Mouse (Mus musculus) heart, postnatal 4 days (tissue): ENCODE measurements at regions not wholly inside any gene's neighbourhood (a gene's known extent, or its start where the extent isn't known, plus 50 kb on each side); places are given as distances from the start of the nearest gene placed in this dataset.

Source experiments
- DNase-seq: peaks from one replicate; pipeline ENCODE4 v3.0.0; 2021

DNA sequence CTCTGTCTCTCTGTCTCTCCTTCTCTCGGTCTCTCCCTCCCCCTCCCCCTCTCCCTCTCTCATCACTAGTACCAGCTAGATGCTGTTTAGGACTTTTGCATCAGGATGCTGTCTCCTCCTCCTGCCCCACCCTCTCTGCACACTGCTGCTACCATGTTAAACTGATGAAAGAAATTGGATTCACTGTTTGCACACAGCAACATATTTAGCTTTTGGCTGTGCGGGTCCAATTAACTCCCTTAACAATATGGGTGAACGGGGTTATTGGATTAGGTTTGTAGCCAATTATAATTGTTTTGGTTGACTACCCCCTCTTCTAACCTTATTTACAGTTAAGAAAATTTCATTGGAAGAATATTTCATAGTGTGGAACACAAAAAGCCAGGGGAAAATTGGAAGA lies 424.0 kb upstream of the Sorcs1 start:
- no peak for DNase-seq

DNA sequence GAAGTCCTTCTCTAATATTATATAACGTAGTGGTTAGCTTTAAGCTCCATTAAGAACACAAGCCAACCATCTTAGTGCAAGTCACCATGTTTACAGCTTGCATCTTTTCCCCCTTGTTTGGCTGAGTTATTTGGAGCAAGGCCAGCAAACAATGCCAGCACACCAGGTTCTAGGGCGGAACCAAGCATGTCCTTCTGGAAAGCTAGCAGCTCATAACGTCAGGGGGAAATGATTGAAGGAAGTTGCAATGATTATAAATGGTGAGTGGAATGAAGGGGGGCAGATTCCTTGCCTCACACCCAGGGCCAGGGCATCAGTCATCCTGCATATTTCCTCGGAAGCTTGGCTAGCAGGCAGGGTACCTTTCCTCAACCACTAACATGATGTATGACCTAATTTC lies 396.3 kb upstream of the Sorcs1 start:
- DNase-seq: no peak

DNA sequence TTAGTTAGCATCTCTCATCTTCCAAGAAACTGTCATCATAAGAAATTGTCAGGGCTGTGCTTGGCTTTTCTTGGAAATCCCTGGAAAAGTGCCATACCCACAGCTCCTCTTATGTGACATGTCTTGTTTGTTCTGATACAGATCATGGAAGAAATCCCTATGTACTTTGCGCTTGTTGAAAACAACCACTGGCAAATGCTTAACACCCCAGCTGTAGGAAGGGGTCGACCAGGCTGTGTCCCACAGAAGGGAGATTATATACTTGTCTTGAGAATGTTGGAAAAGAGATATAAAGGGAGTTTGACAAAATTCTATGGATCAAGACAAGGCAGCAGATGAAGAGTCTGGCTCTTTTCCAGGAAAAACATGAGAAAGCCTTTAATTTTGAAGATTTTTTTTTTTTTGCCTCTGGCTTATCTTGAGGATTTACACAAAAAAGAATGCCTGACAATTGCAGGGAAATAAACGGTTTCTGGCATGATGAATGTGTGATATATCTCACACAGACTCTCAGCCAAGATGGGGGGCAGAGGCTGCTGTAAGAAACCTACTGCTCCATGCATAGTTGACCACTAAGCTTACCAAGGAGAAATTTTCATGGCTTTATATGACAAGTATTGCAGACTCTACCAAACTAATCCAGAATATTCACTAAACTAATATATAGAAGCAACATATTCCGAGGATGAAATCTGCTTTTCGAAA lies 381.7 kb upstream of the Sorcs1 start:
- no peak for DNase-seq

DNA sequence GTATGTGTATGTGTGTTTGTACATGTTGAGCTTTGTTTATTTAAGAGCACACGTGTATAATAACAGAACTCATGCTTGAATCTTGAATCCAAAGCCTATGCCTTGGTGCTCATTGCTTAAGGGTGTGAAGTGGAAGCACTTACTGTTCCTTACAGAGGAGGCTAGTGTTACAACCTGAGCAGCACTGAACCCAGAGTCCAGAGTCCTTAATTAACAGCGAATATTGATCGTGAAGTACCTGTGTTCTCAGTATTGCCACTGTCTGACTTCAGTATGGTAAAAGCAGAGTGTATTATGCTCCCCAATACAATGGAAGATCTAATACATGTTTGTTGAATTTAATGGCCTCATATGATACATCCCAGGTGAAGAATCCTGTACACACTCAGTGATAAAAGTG lies 365.1 kb upstream of the Sorcs1 start:
- DNase-seq: no peak

DNA sequence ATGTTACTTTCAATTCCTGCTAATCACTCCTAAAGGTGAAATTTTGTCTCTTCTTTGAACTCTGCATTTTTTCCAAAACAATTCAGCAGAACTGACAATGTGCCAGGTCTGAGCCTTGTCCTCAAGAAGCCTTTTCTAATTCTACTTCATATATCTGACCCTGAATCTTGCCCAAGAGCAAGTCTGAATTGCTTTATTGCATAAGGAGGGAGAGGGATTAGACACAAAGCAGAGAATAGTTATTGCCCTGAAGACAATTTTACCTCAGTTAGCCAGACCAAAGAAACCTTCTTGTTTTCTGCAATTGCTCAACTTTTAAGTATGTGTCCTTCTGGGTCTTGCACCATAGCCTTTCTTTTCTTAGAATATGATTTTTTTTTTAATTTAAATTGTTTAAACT lies 316.0 kb upstream of the Sorcs1 start:
- no peak for DNase-seq

DNA sequence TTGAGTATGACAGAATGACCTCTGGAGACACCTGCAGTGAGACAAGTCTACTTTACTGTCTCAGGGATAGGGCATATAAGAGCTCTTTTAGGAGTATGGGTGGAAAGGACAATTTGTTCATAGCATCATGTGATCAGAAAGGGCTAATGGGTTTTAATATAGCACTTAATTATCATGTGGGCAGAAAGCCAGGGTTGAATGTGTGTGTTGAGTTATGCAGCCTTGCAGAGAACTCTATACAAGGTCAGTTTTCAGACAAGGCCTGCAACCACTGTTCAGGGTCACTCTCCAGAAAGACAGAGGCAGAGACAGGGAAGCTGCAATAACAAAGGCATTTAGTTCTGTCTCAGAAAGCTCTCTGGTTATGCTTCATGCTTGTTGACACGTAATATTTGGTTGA lies 292.6 kb upstream of the Sorcs1 start:
- no peak for DNase-seq

DNA sequence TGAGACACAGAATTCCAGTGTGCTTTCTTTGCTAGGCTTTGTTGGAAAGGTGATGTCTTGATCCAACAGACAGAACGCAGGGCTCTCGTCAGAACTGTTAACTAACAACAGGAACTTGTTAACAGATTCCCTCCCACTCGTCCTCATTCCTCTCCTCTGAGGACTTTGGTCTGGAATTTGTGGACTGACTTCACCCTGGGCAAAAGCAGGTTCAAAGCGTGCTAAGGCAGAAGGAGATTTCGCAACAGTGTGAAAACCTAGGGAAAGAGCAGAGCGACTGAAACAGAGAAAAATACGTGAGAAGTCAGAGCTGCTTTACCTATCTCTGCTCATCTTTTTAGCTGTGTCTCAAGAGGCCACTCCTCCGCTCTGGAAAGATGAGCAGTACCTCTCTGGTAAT lies 283.5 kb upstream of the Sorcs1 start:
- peak; percentile 4 for DNase-seq

DNA sequence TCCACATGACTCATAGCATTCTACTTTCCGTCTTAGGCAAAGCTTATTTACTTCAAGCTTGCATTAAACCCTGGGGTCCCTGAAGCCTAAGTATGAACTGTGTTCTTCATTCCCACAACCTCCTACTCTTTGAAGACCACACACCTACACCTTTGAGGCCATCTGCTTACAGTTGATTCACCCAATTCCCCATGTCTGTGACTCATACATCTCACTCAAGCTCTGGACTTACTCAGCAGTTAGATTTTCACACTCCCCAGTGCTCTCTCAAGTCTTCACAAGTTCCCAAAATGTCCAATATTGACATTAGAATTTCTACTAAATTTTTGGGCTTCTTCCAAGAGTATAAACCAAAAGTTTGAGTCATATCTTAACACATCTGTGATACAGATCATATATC lies 266.6 kb upstream of the Sorcs1 start:
- no peak for DNase-seq

DNA sequence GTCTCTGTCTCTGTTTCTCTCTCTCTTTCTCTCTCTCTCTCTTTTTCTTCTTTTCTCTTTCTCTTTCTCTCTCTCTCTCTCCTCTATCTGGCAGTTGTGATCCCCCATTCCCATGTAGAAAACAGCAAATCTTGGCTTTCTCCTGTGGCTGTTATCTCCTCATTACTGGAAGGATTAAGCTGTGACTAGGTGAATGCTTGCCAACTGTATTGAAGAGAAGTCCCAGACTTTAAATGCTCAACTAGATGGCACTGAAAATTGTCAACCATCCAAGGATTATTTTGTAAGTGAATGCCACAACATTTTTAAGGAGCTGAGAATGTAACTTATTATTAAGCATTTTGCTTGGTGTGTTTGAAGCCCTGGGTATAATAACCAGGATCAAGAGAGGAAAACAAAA lies 233.2 kb upstream of the Sorcs1 start:
- DNase-seq: no peak

DNA sequence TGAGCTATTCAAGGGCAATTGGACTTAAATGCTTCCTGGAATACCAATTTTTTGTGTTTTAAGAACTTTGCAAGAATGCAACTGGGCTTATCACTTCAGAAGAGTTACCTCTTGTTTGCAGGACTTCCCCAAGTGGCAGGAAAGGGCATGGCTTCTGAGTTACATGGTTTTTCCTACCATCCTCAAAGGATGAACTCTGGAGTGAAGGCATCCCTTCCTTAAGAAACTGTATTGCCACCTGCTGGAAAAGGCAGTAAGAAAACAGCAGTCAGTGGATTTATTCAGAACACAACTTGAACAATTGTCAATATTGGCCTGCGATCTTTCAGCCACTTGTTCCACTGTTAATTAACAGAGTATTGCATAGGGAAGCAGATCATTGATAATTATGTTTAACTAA lies 232.2 kb upstream of the Sorcs1 start:
- DNase-seq: no peak

DNA sequence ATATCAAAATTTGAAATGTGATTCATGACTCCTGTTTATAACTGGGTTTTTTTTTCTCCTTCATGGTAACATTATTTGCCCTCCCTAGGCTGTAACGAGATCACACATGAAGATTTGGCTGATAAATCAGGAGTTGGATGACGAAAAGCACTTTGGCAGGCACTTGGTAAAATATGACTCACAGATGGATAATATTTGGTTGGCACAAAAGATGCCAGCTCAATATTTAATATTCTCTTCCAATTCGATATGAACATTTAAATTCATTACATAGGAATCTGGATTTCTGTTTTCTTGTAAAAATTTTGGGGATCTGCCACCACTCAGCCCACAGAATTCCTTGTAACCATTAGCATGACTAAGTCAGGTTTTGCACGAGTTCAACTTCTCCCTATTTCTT lies 230.3 kb upstream of the Sorcs1 start:
- DNase-seq: no peak

DNA sequence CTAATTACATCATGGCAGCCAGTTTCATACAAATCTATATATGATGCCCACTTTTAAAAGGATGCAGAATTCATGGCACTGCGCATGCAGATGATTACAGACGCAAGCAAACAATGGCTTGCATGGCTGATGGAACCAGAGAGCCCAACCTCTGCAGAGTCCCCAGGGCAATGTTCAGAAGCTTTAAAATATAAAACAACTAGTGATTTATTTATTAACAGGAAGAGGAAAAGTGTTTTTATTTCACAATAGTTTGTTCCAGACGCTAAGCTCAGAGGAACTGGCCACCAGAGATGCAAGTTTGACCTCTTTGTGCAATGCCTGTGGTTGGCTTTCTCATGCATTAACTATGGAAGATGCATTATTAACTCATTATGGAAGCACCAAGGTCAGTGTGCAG lies 215.3 kb upstream of the Sorcs1 start:
- DNase-seq: no peak

DNA sequence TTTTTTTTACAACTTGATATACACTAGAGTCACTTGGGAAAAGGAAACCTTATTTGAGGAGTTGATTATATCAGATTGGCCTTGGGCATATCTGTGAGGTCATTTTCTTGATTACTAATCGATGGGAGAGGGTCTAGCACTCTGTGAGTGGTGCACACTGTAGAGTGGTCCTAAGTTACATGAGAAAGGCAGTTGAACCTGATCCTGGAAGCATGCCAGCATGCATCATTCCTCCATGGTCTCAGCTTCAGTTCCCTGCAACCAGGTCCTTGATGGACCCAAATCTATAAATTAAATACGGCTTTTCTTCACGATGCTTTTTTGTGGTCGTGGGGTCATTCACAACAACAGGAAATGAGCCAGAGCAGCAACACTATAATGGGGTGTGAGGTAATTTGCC lies 194.2 kb upstream of the Sorcs1 start:
- DNase-seq: peak; percentile 5

DNA sequence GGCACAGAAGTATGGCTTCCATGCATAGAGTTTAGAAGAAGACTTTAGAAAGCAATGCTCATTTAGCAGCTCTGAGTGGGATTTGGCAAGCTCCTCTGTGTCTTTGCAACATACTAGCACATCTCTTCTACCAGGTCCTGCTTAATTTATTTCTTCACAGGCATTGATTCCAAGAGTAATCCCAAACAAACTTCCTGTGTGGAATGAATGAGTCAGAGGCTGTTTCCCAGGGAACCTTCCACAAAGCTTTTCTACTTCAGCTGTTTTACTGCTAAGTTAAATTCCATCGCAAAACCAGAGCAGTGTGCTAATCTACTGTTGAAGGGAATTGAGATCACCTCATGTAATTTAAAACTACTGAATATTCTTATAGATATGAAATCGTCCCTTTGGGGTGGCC lies 193.7 kb upstream of the Sorcs1 start:
- DNase-seq: no peak

DNA sequence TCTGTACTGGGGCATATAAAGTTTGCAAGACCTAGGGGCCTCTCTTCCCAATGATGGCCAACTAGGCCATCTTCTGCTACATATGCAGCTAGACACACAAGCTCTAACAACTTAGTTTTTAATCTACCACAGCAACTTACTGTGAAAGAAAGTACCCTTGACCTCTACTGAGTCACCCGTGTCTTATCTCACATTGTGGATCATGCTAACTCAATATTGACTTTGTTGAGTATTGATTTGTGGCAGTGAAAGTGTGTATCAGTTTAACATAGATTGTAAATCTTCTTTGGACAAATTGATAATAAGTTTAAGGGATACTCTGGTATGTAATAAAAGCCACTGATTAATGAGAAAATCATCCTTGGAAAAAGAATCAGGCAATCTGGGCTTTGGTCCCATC lies 176.4 kb upstream of the Sorcs1 start:
- DNase-seq: no peak

DNA sequence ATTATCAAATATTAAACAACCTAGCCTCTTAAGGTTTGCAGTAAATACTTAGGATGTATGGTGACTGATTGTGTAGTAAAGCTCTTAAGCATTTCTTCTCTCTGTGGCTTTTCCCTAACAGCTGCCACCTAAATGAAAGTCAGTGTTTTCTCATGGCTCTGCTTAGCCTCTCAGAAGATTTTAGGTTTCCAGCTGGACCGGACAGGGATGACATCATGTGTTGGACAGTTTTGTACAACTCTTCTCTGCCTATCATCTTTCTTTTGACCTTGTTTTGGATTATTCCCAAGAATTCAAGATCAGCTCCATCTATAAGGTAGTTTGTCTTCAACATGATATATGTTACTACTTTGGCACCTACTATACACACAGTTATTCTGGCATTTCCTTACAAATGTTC lies 162.1 kb upstream of the Sorcs1 start:
- DNase-seq: peak; percentile 15
